Mouse (Mus musculus) stomach, embryonic 14.5 days (tissue): ENCODE results near the gene Mical3. TPM values are rescaled to one million over a fixed set of nuclear protein-coding genes. Genes with fewer than 3 reads are reported as not detected.

Experiments
- ATAC-seq: fragments of 200-750 bp; cut with Nextera tagmentation; 2 replicates; pipeline ENCODE4 v1.8.0; 2017; ENCODE audit warnings: low read depth, moderate TSS enrichment; ENCODE audit not compliant: insufficient number of reproducible peaks, insufficient read depth, low FRiP score
- H3K27ac ChIP-seq: fragments of 300-500 bp; sonication (generic); 2 replicates; pipeline ENCODE4 v1.5.1; 2014; ENCODE audit warnings: mild to moderate bottlenecking, low read length, moderate library complexity, mixed read lengths
- H3K27me3 ChIP-seq: fragments of 300-500 bp; sonication (generic); 2 replicates; pipeline ENCODE4 v1.6.1; 2014; ENCODE audit warnings: low read length, control low read depth, mixed read lengths; ENCODE audit not compliant: control insufficient read depth, insufficient read depth
- H3K36me3 ChIP-seq: fragments of 300-500 bp; sonication (generic); 2 replicates; pipeline ENCODE4 v1.6.1; 2014; ENCODE audit warnings: mild to moderate bottlenecking, control low read depth, low read length, moderate library complexity, mixed read lengths; ENCODE audit not compliant: control insufficient read depth, insufficient read depth
- H3K4me1 ChIP-seq: fragments of 300-500 bp; sonication (generic); 2 replicates; pipeline ENCODE4 v1.6.1; 2014; ENCODE audit warnings: low read length, control low read depth, mixed read lengths; ENCODE audit not compliant: control insufficient read depth, insufficient read depth
- H3K4me2 ChIP-seq: fragments of 300-500 bp; sonication (generic); replicated peaks from 2 replicates; pipeline ENCODE4 v1.6.1; 2014; ENCODE audit warnings: low read depth, low read length, control low read depth
- H3K4me3 ChIP-seq: fragments of 300-500 bp; sonication (generic); 2 replicates; pipeline ENCODE4 v1.5.1; 2014; ENCODE audit warnings: low read depth, low read length, control low read depth
- H3K9ac ChIP-seq: fragments of 300-500 bp; sonication (generic); replicated peaks from 2 replicates; pipeline ENCODE4 v1.6.1; 2014; ENCODE audit warnings: low read depth, mild to moderate bottlenecking, control low read depth, low read length, moderate library complexity, mixed read lengths
- H3K9me3 ChIP-seq: fragments of 300-500 bp; sonication (generic); 2 replicates; pipeline ENCODE4 v1.6.1; 2016; ENCODE audit warnings: low read depth, low read length, control low read depth; ENCODE audit not compliant: control insufficient read depth
- WGBS: fragments of 180-500 bp; shearing (Covaris S2); extraction: QIAGEN DNeasy Blood & Tissue Kit; methylation state at CpG from one replicate; pipeline ENCODE4 v1.1.7; 2014; 5-methylcytosine and 5-hydroxymethylcytosine counted together
- polyA plus RNA-seq: library from polyadenylated mRNA; unstranded; fragments of >200 nt; fragmentation: Nextera tagmentation; extraction: Ambion mirVana; gene quantifications from 2 replicates; pipeline ENCODE4 v1.2.1, GENCODE M21; 2014

The Mical3 gene
- polyA plus RNA-seq, 1 experiment from 2014 or later, result 24.8 TPM

DNA sequence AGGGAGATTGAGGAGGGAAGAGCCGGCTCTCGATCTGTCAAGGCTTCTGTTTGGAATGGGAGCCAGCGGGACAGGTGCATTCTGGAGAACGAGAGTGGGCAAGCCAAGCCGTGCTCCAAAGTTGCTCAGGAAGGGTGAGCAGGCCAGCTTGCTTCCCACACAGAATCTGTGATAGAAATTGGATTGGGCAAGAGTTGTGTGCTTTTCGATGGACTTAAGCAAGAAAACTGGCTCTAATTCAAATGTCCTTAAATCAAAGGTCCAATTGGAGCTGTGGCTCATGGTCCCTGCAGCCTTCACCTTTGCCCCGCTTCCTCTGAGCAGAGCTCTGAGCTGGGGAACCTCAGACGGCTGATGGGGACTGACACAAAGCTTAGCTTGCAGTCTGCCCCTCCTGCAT lies 12.6 kb upstream of the Mical3 start:
- H3K4me2 ChIP-seq, result no peak overlapping the region
- ATAC-seq, result no peak
- H3K9me3 ChIP-seq, result no peaks in the 10 kb centered on the region
- no peak overlapping the region for H3K9ac ChIP-seq
- no peaks in the 10 kb centered on the region for H3K27me3 ChIP-seq
- no peak overlapping the region for H3K27ac ChIP-seq
- no peak overlapping the region for H3K4me3 ChIP-seq
- WGBS, result 82% methylated on average over 8 of the region's 8 CpGs
- H3K4me1 ChIP-seq, result peaks cover 19% of the 10 kb centered on the region
- no peaks in the 10 kb centered on the region for H3K36me3 ChIP-seq

DNA sequence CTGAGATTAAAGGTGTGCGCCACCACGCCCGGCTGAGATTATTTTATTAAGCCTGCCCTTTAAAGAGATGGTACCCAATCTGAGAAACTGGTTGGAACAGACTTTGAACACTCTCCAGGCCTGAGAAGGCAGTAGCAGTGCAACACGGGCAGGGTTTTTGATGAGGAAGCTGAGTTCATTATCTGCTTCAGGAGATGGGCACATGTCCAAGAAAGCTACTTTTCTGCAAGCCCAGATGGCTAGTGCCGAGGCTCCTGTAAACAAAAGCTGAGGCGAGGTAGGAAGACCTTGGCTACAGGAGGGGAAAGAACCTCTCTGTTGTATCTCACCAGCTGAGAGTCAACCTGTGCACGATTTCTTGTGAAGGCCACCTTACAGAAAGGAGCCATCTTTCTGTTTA lies 11.5 kb upstream of the Mical3 start:
- Histone ChIP-seq H3K9me3 (no peaks in the 10 kb centered on the region), H3K4me3 (no peak overlapping the region), H3K27me3 (no peaks in the 10 kb centered on the region), H3K4me1 (peaks cover 19% of the 10 kb centered on the region), H3K27ac (no peak overlapping the region), H3K4me2 (no peak overlapping the region), H3K36me3 (no peaks in the 10 kb centered on the region), H3K9ac (no peak overlapping the region)
- 81% methylated on average over 7 of the region's 7 CpGs for WGBS
- ATAC-seq, result no peak

DNA sequence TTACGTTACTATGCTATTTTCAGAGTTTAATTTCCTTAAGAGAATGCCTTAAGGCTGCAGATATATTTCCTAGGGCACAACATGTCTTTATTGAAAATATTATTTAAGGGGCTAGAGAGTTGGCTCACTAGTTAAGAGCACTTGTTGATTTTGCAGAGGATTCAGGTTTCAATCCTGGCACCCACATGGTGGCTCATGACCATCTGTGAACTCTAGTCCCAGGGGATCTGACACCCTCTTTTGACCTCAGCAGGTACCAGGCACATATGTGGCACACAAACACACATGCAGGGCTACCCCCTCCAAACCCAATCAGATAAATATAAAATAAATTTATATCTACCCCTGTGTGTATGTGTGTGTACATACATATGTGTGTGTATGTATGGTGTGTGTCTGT lies 8.5 kb upstream of the Mical3 start:
- Histone ChIP-seq H3K9ac (no peak overlapping the region), H3K4me3 (no peak overlapping the region), H3K36me3 (no peaks in the 10 kb centered on the region), H3K27ac (no peak overlapping the region), H3K27me3 (no peaks in the 10 kb centered on the region), H3K4me2 (no peak overlapping the region), H3K4me1 (peaks cover 6% of the 10 kb centered on the region), H3K9me3 (no peaks in the 10 kb centered on the region)
- WGBS, result 88% methylated on average over 1 of the region's 1 CpGs
- ATAC-seq, result no peak

DNA sequence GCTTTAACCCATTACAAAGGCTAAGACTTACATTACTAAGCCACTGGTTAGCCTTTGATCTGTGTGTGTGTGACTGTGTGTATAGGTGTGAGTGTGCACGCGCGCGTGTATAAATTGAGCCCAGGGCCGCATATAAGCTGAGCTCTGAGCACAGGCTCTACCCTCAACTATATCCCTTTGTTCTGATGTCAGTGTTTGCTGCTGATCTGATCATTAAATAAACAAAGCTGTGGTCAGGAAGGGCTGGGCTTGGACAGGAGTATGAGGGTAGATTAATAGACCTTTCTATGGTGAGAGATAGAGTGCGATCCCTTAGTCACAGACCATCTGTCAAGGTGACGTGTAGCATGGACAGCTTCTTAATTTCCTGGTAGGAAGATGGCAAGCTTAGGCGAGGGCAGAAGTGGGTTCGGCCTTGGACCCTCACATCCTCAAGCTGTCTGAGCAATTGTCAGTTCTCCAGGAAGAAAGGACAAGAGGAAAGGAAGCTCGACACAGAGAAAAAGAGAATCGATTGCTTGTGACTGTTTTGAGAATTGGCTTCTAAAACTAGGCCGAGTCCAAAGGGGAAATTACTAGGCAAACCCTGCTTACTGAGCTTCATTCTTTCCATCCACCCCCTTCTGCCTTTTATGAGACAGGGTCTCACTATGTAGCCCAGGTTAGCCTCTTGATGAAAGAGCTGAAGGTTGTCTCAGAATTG lies 7.7 kb upstream of the Mical3 start:
- no peaks in the 10 kb centered on the region for H3K9me3 ChIP-seq
- no peaks in the 10 kb centered on the region for H3K27me3 ChIP-seq
- no peaks in the 10 kb centered on the region for H3K36me3 ChIP-seq
- H3K4me1 ChIP-seq, result 0 out of 2 replicates have a peak, but pooled peaks cover under 1% of the 10 kb centered on the region
- H3K4me3 ChIP-seq, result no peak overlapping the region
- 0 out of 2 replicates have a peak, but pooled peaks have one; percentile 47 for ATAC-seq
- WGBS, result 45% methylated on average over 12 of the region's 12 CpGs
- no peak overlapping the region for H3K4me2 ChIP-seq
- H3K27ac ChIP-seq, result no peak overlapping the region
- no peak overlapping the region; the same call in 1 of the 2 replicates for H3K9ac ChIP-seq

DNA sequence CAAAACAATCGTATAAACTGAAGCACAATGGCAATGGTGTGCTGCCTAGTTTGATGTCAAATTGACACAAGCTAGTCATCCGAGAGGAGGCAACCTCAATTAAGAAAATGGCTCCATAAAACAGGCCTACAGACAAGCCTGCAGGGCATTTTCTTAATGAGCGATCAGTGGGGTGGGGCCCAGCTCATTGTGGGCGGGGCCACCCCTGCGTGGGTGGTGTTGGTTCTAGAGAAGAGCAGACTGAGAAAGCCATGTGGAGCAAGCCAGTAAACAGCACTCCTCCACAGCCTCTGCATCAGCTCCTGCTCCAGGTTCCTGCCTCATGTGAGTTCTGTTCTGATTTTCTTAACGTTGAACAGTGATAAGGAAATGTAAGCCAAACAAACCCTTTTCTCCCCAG lies 6.4 kb upstream of the Mical3 start:
- ATAC-seq, result no peak
- H3K4me3 ChIP-seq, result no peak overlapping the region
- no peaks in the 10 kb centered on the region for H3K4me1 ChIP-seq
- no peaks in the 10 kb centered on the region for H3K9me3 ChIP-seq
- H3K27me3 ChIP-seq, result no peaks in the 10 kb centered on the region
- WGBS, result 64% methylated on average over 6 of the region's 6 CpGs
- no peaks in the 10 kb centered on the region for H3K36me3 ChIP-seq
- no peak overlapping the region for H3K9ac ChIP-seq
- no peak overlapping the region for H3K4me2 ChIP-seq
- no peak overlapping the region for H3K27ac ChIP-seq

DNA sequence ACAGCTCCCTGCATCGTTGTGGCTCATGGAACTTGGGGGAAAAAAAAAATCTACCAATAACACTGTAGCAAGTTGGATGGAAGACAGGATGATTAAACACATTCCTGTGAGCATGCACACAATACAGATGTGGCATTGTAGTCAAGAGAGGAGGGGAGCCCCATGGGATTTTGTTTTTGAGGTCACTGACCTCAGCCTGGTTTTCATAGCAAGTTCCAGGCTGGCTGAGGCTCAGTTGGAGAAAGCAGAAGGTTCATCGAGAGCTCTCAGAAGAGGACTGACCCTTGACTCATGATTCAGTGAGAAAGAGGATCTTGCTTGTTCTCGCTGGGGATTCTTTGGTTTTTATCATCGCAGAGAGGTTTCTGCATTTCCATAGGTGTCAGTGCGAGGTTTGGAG lies 4.1 kb upstream of the Mical3 start:
- Histone ChIP-seq H3K36me3 (no peaks in the 10 kb centered on the region), H3K9me3 (no peaks in the 10 kb centered on the region), H3K4me2 (no peak overlapping the region), H3K27me3 (no peaks in the 10 kb centered on the region), H3K4me1 (peaks cover 9% of the 10 kb centered on the region; the same call in 1 of the 2 replicates), H3K4me3 (no peak overlapping the region), H3K27ac (no peak overlapping the region), H3K9ac (no peak overlapping the region)
- 63% methylated on average over 5 of the region's 5 CpGs for WGBS
- ATAC-seq, result no peak

DNA sequence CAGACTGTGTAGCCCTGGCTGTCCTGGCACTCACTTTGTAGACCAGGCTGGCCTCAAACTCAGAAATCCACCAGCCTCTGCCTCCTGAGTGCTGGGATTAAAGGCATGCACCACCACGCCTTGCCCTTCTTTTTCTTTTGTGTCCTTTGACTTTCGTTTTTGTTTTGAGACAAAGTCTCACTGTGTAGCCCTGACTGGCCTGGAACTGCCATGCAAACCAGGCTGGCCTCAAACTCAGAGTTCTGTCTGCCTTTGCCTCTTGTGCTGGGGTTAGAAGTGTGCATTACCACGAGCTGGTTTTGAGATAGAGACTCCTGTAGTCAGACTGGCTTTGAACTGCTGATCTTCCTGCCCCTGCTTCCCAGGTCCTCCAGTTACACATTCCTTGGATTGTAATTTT lies 3.5 kb upstream of the Mical3 start:
- no peak for ATAC-seq
- no peaks in the 10 kb centered on the region for H3K36me3 ChIP-seq
- no peak overlapping the region for H3K4me2 ChIP-seq
- H3K4me3 ChIP-seq, result no peak overlapping the region
- 61% methylated on average over 3 of the region's 3 CpGs for WGBS
- H3K9me3 ChIP-seq, result no peaks in the 10 kb centered on the region
- no peaks in the 10 kb centered on the region; the same call in 1 of the 2 replicates for H3K27me3 ChIP-seq
- H3K9ac ChIP-seq, result no peak overlapping the region
- H3K27ac ChIP-seq, result no peak overlapping the region
- peaks cover 9% of the 10 kb centered on the region; the same call in 1 of the 2 replicates for H3K4me1 ChIP-seq

DNA sequence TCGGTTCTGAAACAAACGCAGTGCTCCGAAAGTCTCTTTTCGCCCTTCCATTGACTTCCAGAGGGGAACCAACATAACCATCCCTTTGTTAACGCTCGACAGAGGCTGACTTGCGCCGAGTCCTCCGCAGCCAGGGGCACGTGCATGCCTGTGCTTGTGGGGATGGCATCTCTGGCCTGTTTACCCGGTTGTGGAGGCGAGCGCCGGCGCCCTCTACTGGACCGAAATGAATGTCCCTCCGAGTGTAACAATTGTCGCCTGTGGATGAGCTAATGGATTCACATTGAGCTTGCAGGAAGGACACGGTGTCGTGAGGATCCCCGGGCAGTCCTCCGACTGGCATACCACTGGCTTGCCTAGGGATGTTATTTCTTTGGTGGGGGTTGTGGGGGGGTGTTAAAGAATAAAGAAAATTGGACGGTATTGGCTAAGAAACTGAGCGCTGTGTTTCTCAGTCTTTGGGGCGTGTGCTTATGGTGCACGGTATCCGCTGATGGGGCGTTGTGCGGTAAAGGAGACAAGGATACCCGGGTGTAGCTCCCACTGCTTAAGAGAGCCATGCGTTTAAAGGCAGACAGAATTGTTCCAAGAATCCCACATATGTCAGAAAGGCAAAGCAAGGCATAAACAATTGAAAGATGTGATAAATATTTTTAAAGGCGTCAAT lies 627 bp downstream of the Mical3 start:
- H3K4me1 ChIP-seq, result peaks cover 9% of the 10 kb centered on the region; the same call in 1 of the 2 replicates
- H3K4me2 ChIP-seq, result peak overlapping the region; percentile 68
- under 1% methylated on average over 32 of the region's 32 CpGs for WGBS
- H3K4me3 ChIP-seq, result peak overlapping the region; percentile 27
- H3K27ac ChIP-seq, result no peak overlapping the region
- peak; percentile 86 for ATAC-seq
- no peaks in the 10 kb centered on the region for H3K9me3 ChIP-seq
- H3K9ac ChIP-seq, result peak overlapping the region; percentile 6; the same call in 1 of the 2 replicates
- no peaks in the 10 kb centered on the region for H3K36me3 ChIP-seq
- H3K27me3 ChIP-seq, result no peaks in the 10 kb centered on the region; the same call in 1 of the 2 replicates
